Mouse (Mus musculus): Measurements from ENCODE around the gene Lyrm1.

- TF ChIP-seq CHD1 (IDR thresholded peaks at IDR 0.05; ENCODE audit: low read depth, low read length) (no peak), CTCF (conservative IDR thresholded peaks at IDR 0.05 in 1 of 2, IDR thresholded peaks at IDR 0.05 in 1 of 2; ENCODE audit: low read depth in 2 of 2, low read length in 2 of 2) (no peak), EP300 (IDR thresholded peaks at IDR 0.05; ENCODE audit: low read length) (no peak), TCF12 (IDR thresholded peaks at IDR 0.05; ENCODE audit: low read depth, low read length) (no peak), ZMIZ1 (IDR thresholded peaks at IDR 0.05; ENCODE audit: low read depth, low read length) (no peak), MEF2A (IDR thresholded peaks at IDR 0.05; ENCODE audit: borderline replicate concordance, low read depth, low read length) (no peak), ELF1 (IDR thresholded peaks at IDR 0.05; ENCODE audit: low read depth, low read length) (no peak), MAFK (IDR thresholded peaks at IDR 0.05; ENCODE audit: insufficient replicate concordance, low read length) (no peak), ZNF384 (IDR thresholded peaks at IDR 0.05; ENCODE audit: low read depth, low read length) (no peak)
These were observed 25.4 kb downstream of the Lyrm1 start for GRCm38 (mm10) chr7:119921054-119921453.

Measured in CH12.LX (cell line).